Mouse (Mus musculus): Measurements from ENCODE around the gene Crcp. TPM values are rescaled to one million over a fixed set of nuclear protein-coding genes. Genes with fewer than 3 reads are reported as not detected.

The Crcp gene
- polyA plus RNA-seq, 1 experiment, result 2.1 TPM

- H3K9me3 ChIP-seq (ENCODE audit: control insufficient read depth, low read length), result peaks cover 3% of the 10 kb centered on the region
These were observed 34.7 kb downstream of the Crcp start for GRCm38 (mm10) chr5:130063760-130064159.

DNA sequence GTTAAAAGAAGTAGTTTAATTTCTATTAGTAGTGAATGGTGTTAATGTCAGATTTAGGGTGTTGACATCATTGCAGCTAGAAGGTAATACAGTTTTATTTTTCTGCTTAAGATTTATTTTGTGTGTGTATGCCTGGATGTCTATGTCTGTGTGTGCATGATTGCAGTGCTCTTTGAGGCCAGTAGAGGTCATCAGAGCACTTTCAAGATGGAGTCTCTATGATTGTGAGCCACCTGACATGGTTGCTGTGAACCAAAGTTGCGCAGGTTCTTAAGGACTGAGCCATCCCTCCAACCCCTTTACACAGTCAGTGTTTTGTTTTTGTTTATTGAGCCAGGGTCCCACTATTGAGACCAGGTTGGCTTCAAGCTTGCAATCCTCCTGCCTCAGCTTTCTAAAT, 36.5 kb downstream of the Crcp start:
- H3K4me3 ChIP-seq (replicated peaks), result no peak overlapping the region
- H3K27me3 ChIP-seq (ENCODE audit: control insufficient read depth), result no peaks in the 10 kb centered on the region
- H3K36me3 ChIP-seq (ENCODE audit: control insufficient read depth), result peaks cover 19% of the 10 kb centered on the region
- peaks cover 3% of the 10 kb centered on the region for H3K9me3 ChIP-seq (ENCODE audit: control insufficient read depth, low read length)
- TF ChIP-seq TAL1 (IDR thresholded peaks at IDR 0.05; ENCODE audit: low read length) (no peak), GATA1 (IDR thresholded peaks at IDR 0.05; ENCODE audit: low read length) (no peak)
- H3K4me1 ChIP-seq (ENCODE audit: control insufficient read depth), result peaks cover 21% of the 10 kb centered on the region

More at GRCm38 (mm10) chr5:130063760-130064159, 34.7 kb downstream of the Crcp start:
- Histone ChIP-seq H3K27me3 (ENCODE audit: control insufficient read depth) (no peaks in the 10 kb centered on the region), H3K4me1 (ENCODE audit: control insufficient read depth) (peaks cover 16% of the 10 kb centered on the region), H3K36me3 (ENCODE audit: control insufficient read depth) (peaks cover 37% of the 10 kb centered on the region), H3K4me3 (replicated peaks) (no peak overlapping the region)
- TF ChIP-seq GATA1 (IDR thresholded peaks at IDR 0.05; ENCODE audit: low read length) (no peak), TAL1 (IDR thresholded peaks at IDR 0.05; ENCODE audit: low read length) (no peak)

DNA sequence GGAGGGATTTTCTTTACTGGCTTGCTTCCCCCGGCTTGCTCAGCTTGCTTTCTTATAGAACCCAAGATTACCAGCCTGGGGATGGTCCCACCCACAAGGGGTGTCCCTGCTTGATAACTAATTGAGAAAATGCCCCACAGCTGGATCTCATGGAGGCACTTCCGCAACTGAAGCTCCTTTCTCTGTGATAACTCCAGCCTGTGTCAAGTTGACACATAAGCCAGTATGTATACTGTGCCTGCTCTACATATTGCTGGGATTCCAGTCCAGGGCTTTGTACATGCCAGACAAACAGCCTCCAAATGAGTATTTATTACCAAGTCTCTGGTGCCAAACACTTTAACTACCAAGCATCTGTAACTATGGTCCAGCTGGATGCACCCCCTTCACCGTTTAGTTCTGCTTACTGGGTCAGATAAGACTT, 38.8 kb downstream of the Crcp start:
- TF ChIP-seq TAL1 (IDR thresholded peaks at IDR 0.05; ENCODE audit: low read length), result no peak
- no peak for TF ChIP-seq GATA1 (IDR thresholded peaks at IDR 0.05; ENCODE audit: low read length)
- H3K27me3 ChIP-seq (ENCODE audit: control insufficient read depth), result 0 out of 2 replicates have a peak, but pooled peaks cover 2% of the 10 kb centered on the region
- H3K9me3 ChIP-seq (ENCODE audit: control insufficient read depth, low read length), result peaks cover 3% of the 10 kb centered on the region
- H3K4me1 ChIP-seq (ENCODE audit: control insufficient read depth), result peaks cover 21% of the 10 kb centered on the region
- peaks cover under 1% of the 10 kb centered on the region for H3K36me3 ChIP-seq (ENCODE audit: control insufficient read depth)
- no peak overlapping the region for H3K4me3 ChIP-seq (replicated peaks)

GRCm38 (mm10) chr5:130073026-130073425, 43.9 kb downstream of the Crcp start, which contains the start of gene Tpst1:
Gene Tpst1, plus strand, starts transcription at chr5:130073326.
- H3K4me1 ChIP-seq (ENCODE audit: control insufficient read depth), result peaks cover 11% of the 10 kb centered on the region
- TF ChIP-seq TAL1 (IDR thresholded peaks at IDR 0.05; ENCODE audit: low read length) (no peak), GATA1 (IDR thresholded peaks at IDR 0.05; ENCODE audit: low read length) (no peak)
- H3K27me3 ChIP-seq (ENCODE audit: control insufficient read depth), result peaks cover 17% of the 10 kb centered on the region
- no peaks in the 10 kb centered on the region for H3K9me3 ChIP-seq (ENCODE audit: control insufficient read depth, low read length)
- no peaks in the 10 kb centered on the region for H3K36me3 ChIP-seq (ENCODE audit: control insufficient read depth)
- H3K4me3 ChIP-seq (replicated peaks), result no peak within 1 kb of the TSS

- no peaks in the 10 kb centered on the region for H3K36me3 ChIP-seq (ENCODE audit: control insufficient read depth)
- no peaks in the 10 kb centered on the region for H3K9me3 ChIP-seq (ENCODE audit: control insufficient read depth, low read length)
- no peak overlapping the region for H3K4me3 ChIP-seq (replicated peaks)
- peaks cover 24% of the 10 kb centered on the region for H3K27me3 ChIP-seq (ENCODE audit: control insufficient read depth)
- peaks cover 15% of the 10 kb centered on the region for H3K4me1 ChIP-seq (ENCODE audit: control insufficient read depth)
- TF ChIP-seq GATA1 (IDR thresholded peaks at IDR 0.05; ENCODE audit: low read length) (no peak), TAL1 (IDR thresholded peaks at IDR 0.05; ENCODE audit: low read length) (no peak)
These were observed 45.4 kb downstream of the Crcp start for GRCm38 (mm10) chr5:130074491-130074890.

GRCm38 (mm10) chr5:130076396-130076795, 47.3 kb downstream of the Crcp start:
- no peak overlapping the region for H3K4me3 ChIP-seq (replicated peaks)
- TF ChIP-seq GATA1 (IDR thresholded peaks at IDR 0.05; ENCODE audit: low read length), result no peak
- no peak for TF ChIP-seq TAL1 (IDR thresholded peaks at IDR 0.05; ENCODE audit: low read length)
- peaks cover 2% of the 10 kb centered on the region for H3K9me3 ChIP-seq (ENCODE audit: control insufficient read depth, low read length)
- H3K4me1 ChIP-seq (ENCODE audit: control insufficient read depth), result peaks cover 27% of the 10 kb centered on the region
- peaks cover 22% of the 10 kb centered on the region for H3K27me3 ChIP-seq (ENCODE audit: control insufficient read depth)
- peaks cover 7% of the 10 kb centered on the region for H3K36me3 ChIP-seq (ENCODE audit: control insufficient read depth)

GRCm38 (mm10) chr5:130078096-130078833, 49.2 kb downstream of the Crcp start:
- H3K27me3 ChIP-seq (ENCODE audit: control insufficient read depth), result peaks cover 22% of the 10 kb centered on the region
- H3K4me1 ChIP-seq (ENCODE audit: control insufficient read depth), result peaks cover 30% of the 10 kb centered on the region
- TF ChIP-seq TAL1 (IDR thresholded peaks at IDR 0.05; ENCODE audit: low read length) (no peak), GATA1 (IDR thresholded peaks at IDR 0.05; ENCODE audit: low read length) (no peak)
- H3K36me3 ChIP-seq (ENCODE audit: control insufficient read depth), result peaks cover 19% of the 10 kb centered on the region
- no peak overlapping the region for H3K4me3 ChIP-seq (replicated peaks)
- peaks cover 6% of the 10 kb centered on the region for H3K9me3 ChIP-seq (ENCODE audit: control insufficient read depth, low read length)

GRCm38 (mm10) chr5:130078834-130079156, 49.7 kb downstream of the Crcp start:
- TF ChIP-seq TAL1 (IDR thresholded peaks at IDR 0.05; ENCODE audit: low read length), result no peak
- TF ChIP-seq GATA1 (IDR thresholded peaks at IDR 0.05; ENCODE audit: low read length), result no peak
- Histone ChIP-seq H3K36me3 (ENCODE audit: control insufficient read depth) (peaks cover 22% of the 10 kb centered on the region), H3K27me3 (ENCODE audit: control insufficient read depth) (peaks cover 22% of the 10 kb centered on the region), H3K4me3 (replicated peaks) (peak overlapping the region; percentile 76), H3K4me1 (ENCODE audit: control insufficient read depth) (peaks cover 30% of the 10 kb centered on the region), H3K9me3 (ENCODE audit: control insufficient read depth, low read length) (peaks cover 6% of the 10 kb centered on the region)

- Histone ChIP-seq H3K4me3 (replicated peaks) (peak overlapping the region; percentile 76), H3K4me1 (ENCODE audit: control insufficient read depth) (peaks cover 30% of the 10 kb centered on the region), H3K9me3 (ENCODE audit: control insufficient read depth, low read length) (peaks cover 6% of the 10 kb centered on the region), H3K27me3 (ENCODE audit: control insufficient read depth) (peaks cover 22% of the 10 kb centered on the region), H3K36me3 (ENCODE audit: control insufficient read depth) (peaks cover 25% of the 10 kb centered on the region)
- TF ChIP-seq TAL1 (IDR thresholded peaks at IDR 0.05; ENCODE audit: low read length) (no peak), GATA1 (IDR thresholded peaks at IDR 0.05; ENCODE audit: low read length) (no peak)
These were observed 50.3 kb downstream of the Crcp start for GRCm38 (mm10) chr5:130079202-130080050.
